Comparison of ENCODE assay signal across 10 mouse cellular contexts in the genomic region with DNA sequence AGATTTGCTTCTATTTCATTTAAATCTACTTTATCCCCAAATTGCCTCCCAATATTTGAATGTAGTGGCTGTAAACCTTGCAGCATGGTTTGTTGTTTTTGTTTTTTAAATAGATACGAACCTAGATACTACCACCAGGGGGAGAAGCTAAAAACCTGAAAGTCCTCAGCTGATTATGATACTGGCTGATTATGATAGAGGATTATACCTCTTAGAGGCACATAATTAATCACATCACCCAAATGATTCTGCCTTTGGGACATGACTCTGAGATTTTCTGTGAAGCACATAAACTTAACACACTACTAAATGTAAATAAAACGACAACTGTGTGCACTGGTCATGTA.
DNase-seq lines count a peak whose midpoint lies in the region; ATAC-seq and TF ChIP-seq lines count a peak whose summit lies in the region.
"Had no signal": no experiment of that assay in that cellular context is flagged by ENCODE, and none has a peak within 500 bp of the region (broad histone marks: within the 10 kb centered on the region; RNA-seq: fewer than 3 reads in every experiment).

No protein-coding gene starts in this region.

- no peak overlapping the region for H3K4me2 ChIP-seq in neural tube, embryonic 13.5 days
- H3K4me2 ChIP-seq in limb, embryonic 12.5 days = no peak overlapping the region
- H3K4me2 ChIP-seq in stomach, postnatal 0 days (replicated peaks; ENCODE audit: low read depth) = no peak overlapping the region

- H3K4me1 ChIP-seq in neural tube, embryonic 13.5 days (replicated peaks) = peaks cover 38% of the 10 kb centered on the region
- H3K4me1 ChIP-seq in forebrain, embryonic 10.5 days = peaks cover 60% of the 10 kb centered on the region
- H3K4me1 ChIP-seq in limb, embryonic 12.5 days (replicated peaks) = peaks cover 29% of the 10 kb centered on the region
- no peaks in the 10 kb centered on the region for H3K4me1 ChIP-seq in stomach, postnatal 0 days (replicated peaks; ENCODE audit: control insufficient read depth, insufficient read depth)

- no peak for DNase-seq in neural tube, embryonic 10.5 days (ENCODE audit: extremely low spot score, low spot score)
- DNase-seq in forebrain, embryonic 10.5 days (ENCODE audit: extremely low spot score, low spot score) = no peak
- no peak for DNase-seq in stomach, postnatal 0 days (ENCODE audit: low spot score)
- no peak for DNase-seq in lung, adult 18-20 months
- no peak for DNase-seq in spleen, adult 18-20 months
- no peak for DNase-seq in adrenal gland, postnatal 14 days
- DNase-seq: kidney, adult 18-20 months had no signal

- TF ChIP-seq EP300 in stomach, postnatal 0 days (optimal IDR thresholded peaks at IDR 0.05) = no peak

- H3K4me3 ChIP-seq in neural tube, embryonic 13.5 days = no peak overlapping the region
- no peak overlapping the region for H3K4me3 ChIP-seq in forebrain, embryonic 10.5 days
- no peak overlapping the region for H3K4me3 ChIP-seq in limb, embryonic 12.5 days (replicated peaks)
- no peak overlapping the region for H3K4me3 ChIP-seq in stomach, postnatal 0 days (ENCODE audit: low read depth, low read length)

- no peaks in the 10 kb centered on the region for H3K9me3 ChIP-seq in neural tube, embryonic 13.5 days
- no peaks in the 10 kb centered on the region for H3K9me3 ChIP-seq in forebrain, embryonic 10.5 days
- no peaks in the 10 kb centered on the region for H3K9me3 ChIP-seq in limb, embryonic 12.5 days
- H3K9me3 ChIP-seq in stomach, postnatal 0 days (ENCODE audit: control insufficient read depth, low read length) = no peaks in the 10 kb centered on the region

- H3K27ac ChIP-seq in neural tube, embryonic 13.5 days (replicated peaks) = peak overlapping the region; percentile 86
- peak overlapping the region; percentile 88 for H3K27ac ChIP-seq in forebrain, embryonic 10.5 days
- 0 out of 2 replicates have a peak overlapping the region, but pooled peaks have one; percentile 17 for H3K27ac ChIP-seq in limb, embryonic 12.5 days
- H3K27ac ChIP-seq in stomach, postnatal 0 days (replicated peaks) = no peak overlapping the region

- WGBS in neural tube, embryonic 13.5 days = 48% methylated on average over 2 of the region's 2 CpGs
- 66% methylated on average over 2 of the region's 2 CpGs for WGBS in forebrain, embryonic 10.5 days
- 72% methylated on average over 2 of the region's 2 CpGs for WGBS in limb, embryonic 12.5 days
- 80% methylated on average over 2 of the region's 2 CpGs for WGBS in stomach, postnatal 0 days

- ATAC-seq in neural tube, embryonic 13.5 days (ENCODE audit: low read depth) = no peak
- ATAC-seq in limb, embryonic 12.5 days (ENCODE audit: insufficient number of reproducible peaks, insufficient read depth, low FRiP score, low TSS enrichment, low read depth) = no peak
- no peak for ATAC-seq in stomach, postnatal 0 days (ENCODE audit: low FRiP score, low TSS enrichment)
- ATAC-seq: activated CD4-positive, CD25-positive, alpha-beta regulatory T cell, adult 4 months had no signal

- H3K36me3 ChIP-seq in neural tube, embryonic 13.5 days = no peaks in the 10 kb centered on the region
- H3K36me3 ChIP-seq in forebrain, embryonic 10.5 days (replicated peaks) = no peaks in the 10 kb centered on the region
- no peaks in the 10 kb centered on the region for H3K36me3 ChIP-seq in limb, embryonic 12.5 days
- H3K36me3 ChIP-seq in stomach, postnatal 0 days (ENCODE audit: control insufficient read depth, insufficient read depth, low read length) = no peaks in the 10 kb centered on the region

- TF ChIP-seq CTCF in stomach, postnatal 0 days (IDR thresholded peaks at IDR 0.05; ENCODE audit: low read depth) = peak; percentile 56

- H3K9ac ChIP-seq in neural tube, embryonic 13.5 days = no peak overlapping the region
- no peak overlapping the region for H3K9ac ChIP-seq in limb, embryonic 12.5 days (replicated peaks)
- no peak overlapping the region for H3K9ac ChIP-seq in stomach, postnatal 0 days (ENCODE audit: low read length)

- H3K27me3 ChIP-seq in neural tube, embryonic 13.5 days = no peaks in the 10 kb centered on the region
- no peaks in the 10 kb centered on the region for H3K27me3 ChIP-seq in forebrain, embryonic 10.5 days (ENCODE audit: poor library complexity, severe bottlenecking)
- no peaks in the 10 kb centered on the region for H3K27me3 ChIP-seq in limb, embryonic 12.5 days
- H3K27me3 ChIP-seq in stomach, postnatal 0 days (ENCODE audit: control insufficient read depth, insufficient read depth, low read length) = no peaks in the 10 kb centered on the region
